Mouse (Mus musculus): ENCODE data around the gene Car9.
"Not testable (repeated sequence)": the region's sequence is repeated elsewhere in the genome, so short reads cannot be mapped to it uniquely, and the experiment has no call there.

DNA sequence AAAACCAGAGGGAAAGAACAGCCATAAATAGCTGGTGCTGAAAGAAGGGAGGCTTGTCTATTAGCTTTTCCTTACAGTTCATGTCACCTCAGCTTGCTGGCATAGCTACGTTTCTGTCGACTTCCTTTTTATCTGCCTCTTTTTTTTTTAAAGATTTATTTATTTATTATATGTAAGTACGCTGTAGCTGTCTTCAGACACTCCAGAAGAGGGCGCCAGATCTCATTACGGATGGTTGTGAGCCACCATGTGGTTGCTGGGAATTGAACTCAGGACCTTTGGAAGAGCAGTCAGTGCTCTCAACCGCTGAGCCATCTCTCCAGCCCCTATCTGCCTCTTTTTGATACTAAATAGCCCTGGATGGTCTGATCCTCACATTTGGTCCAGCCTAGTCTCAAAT is 45.1 kb downstream of the Car9 start:
- TF ChIP-seq FLI1 (IDR thresholded peaks at IDR 0.05; ENCODE audit: low read length); GATA1 (IDR thresholded peaks at IDR 0.05; ENCODE audit: borderline replicate concordance, low read length): not testable (repeated sequence)
